8 mouse cellular contexts compared by ENCODE assay signal in the genomic region with DNA sequence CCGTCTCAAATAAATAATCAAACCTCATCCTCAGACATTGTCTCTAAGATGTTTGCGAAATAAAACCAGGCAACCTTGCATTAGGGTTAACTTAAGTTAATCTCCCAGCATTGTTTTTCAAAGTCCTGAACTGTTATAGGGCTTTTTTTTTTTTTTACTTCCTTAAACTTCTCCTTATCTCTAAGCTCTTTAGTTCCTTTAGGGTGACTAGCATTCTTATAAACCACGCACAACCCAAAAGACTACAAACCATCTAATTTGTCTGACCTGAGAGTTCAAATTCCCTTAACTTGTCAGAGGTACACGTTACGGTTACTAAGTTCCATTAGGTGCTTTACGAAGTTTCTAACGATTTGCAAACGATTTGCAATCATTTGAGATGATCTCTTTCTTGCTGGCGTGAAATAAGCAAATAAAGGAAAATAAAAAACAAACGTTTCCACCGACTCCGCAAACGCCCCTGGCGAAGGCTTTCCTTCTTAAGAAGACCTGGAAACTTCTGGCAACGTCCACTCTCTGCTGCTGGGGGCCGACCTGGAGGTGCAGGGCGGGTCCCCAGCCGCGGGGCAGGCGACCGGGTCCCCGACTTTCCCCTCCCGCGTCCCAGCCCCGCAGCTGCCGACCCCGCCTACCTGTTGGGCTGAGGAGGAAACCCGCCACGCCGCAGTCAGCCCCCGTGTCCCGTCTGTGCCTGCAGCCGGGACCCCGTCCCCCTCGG. TPM values are rescaled to one million over a fixed set of nuclear protein-coding genes. Genes with fewer than 3 reads are reported as not detected.
DNase-seq lines count a peak whose midpoint lies in the region; ATAC-seq and TF ChIP-seq lines count a peak whose summit lies in the region.

No protein-coding gene starts in this region.

- H3K4me3 ChIP-seq in embryonic facial prominence, embryonic 12.5 days = peak overlapping the region; percentile 70
- peak overlapping the region; percentile 76 for H3K4me3 ChIP-seq in intestine, postnatal 0 days (ENCODE audit: low read depth, low read length)
- H3K4me3 ChIP-seq in midbrain, embryonic 15.5 days = peak overlapping the region; percentile 95

- H3K27ac ChIP-seq in embryonic facial prominence, embryonic 12.5 days = peak overlapping the region; percentile 85; the same call in 1 of the 2 replicates
- peak overlapping the region; percentile 92 for H3K27ac ChIP-seq in intestine, postnatal 0 days (ENCODE audit: low read depth, low read length)
- peak overlapping the region; percentile 84 for H3K27ac ChIP-seq in midbrain, embryonic 15.5 days

- no peak for ATAC-seq in embryonic facial prominence, embryonic 12.5 days (ENCODE audit: insufficient number of reproducible peaks, insufficient read depth, low FRiP score, low TSS enrichment)
- ATAC-seq in intestine, postnatal 0 days = peak; percentile 57
- no peak for ATAC-seq in midbrain, embryonic 15.5 days (replicated peaks)

- no peaks in the 10 kb centered on the region for H3K27me3 ChIP-seq in embryonic facial prominence, embryonic 12.5 days
- H3K27me3 ChIP-seq in intestine, postnatal 0 days (replicated peaks; ENCODE audit: control insufficient read depth, insufficient read depth, low read length) = no peaks in the 10 kb centered on the region
- no peaks in the 10 kb centered on the region for H3K27me3 ChIP-seq in midbrain, embryonic 15.5 days (replicated peaks)

- H3K9me3 ChIP-seq in embryonic facial prominence, embryonic 12.5 days = no peaks in the 10 kb centered on the region
- no peaks in the 10 kb centered on the region for H3K9me3 ChIP-seq in intestine, postnatal 0 days (ENCODE audit: control insufficient read depth)
- H3K9me3 ChIP-seq in midbrain, embryonic 15.5 days = no peaks in the 10 kb centered on the region

- peak; percentile 53 for DNase-seq in embryo, embryonic 10.5 days (ENCODE audit: low spot score)
- no peak for DNase-seq in embryo, embryonic 11 days
- DNase-seq in 416B (ENCODE audit: low read depth) = peak; percentile 74
- DNase-seq in gastrocnemius, adult 18-20 months (ENCODE audit: low spot score) = no peak
- no peak for DNase-seq in kidney, postnatal 10 days

- H3K36me3 ChIP-seq in embryonic facial prominence, embryonic 12.5 days = no peaks in the 10 kb centered on the region
- H3K36me3 ChIP-seq in intestine, postnatal 0 days (ENCODE audit: control insufficient read depth, insufficient read depth) = no peaks in the 10 kb centered on the region
- H3K36me3 ChIP-seq in midbrain, embryonic 15.5 days (replicated peaks) = no peaks in the 10 kb centered on the region

- TF ChIP-seq CTCF in intestine, postnatal 0 days (IDR thresholded peaks at IDR 0.05; ENCODE audit: low read depth) = no peak

- H3K9ac ChIP-seq in embryonic facial prominence, embryonic 12.5 days = peak overlapping the region; percentile 78
- peak overlapping the region; percentile 84 for H3K9ac ChIP-seq in intestine, postnatal 0 days (ENCODE audit: low read depth, low read length)
- H3K9ac ChIP-seq in midbrain, embryonic 15.5 days = peak overlapping the region; percentile 71

- no peaks in the 10 kb centered on the region for H3K4me1 ChIP-seq in embryonic facial prominence, embryonic 12.5 days
- no peaks in the 10 kb centered on the region for H3K4me1 ChIP-seq in intestine, postnatal 0 days (replicated peaks; ENCODE audit: control insufficient read depth, insufficient read depth, low read length)
- peaks cover 7% of the 10 kb centered on the region for H3K4me1 ChIP-seq in midbrain, embryonic 15.5 days

- WGBS in embryonic facial prominence, embryonic 12.5 days = 2% methylated on average over 31 of the region's 35 CpGs
- under 1% methylated on average over 30 of the region's 35 CpGs for WGBS in intestine, postnatal 0 days
- WGBS in midbrain, embryonic 15.5 days = 2% methylated on average over 34 of the region's 35 CpGs

- peak overlapping the region; percentile 57 for H3K4me2 ChIP-seq in embryonic facial prominence, embryonic 12.5 days (replicated peaks)
- H3K4me2 ChIP-seq in intestine, postnatal 0 days (replicated peaks; ENCODE audit: low read depth) = peak overlapping the region; percentile 68
- H3K4me2 ChIP-seq in midbrain, embryonic 15.5 days = peak overlapping the region; percentile 68

RNA-seq across cellular contexts. Expression of a gene that starts 0.6 kb away (rescaled TPM):
- polyA plus RNA-seq in embryonic facial prominence, embryonic 12.5 days (2016; fragmentation: Nextera tagmentation; extraction: Ambion mirVana) = 13.0 and 13.1 TPM in 2 replicates
- 4.4 and 5.5 TPM in 2 replicates for polyA plus RNA-seq in intestine, postnatal 0 days (2015; fragmentation: Nextera tagmentation; extraction: Ambion mirVana)
- 7.3 and 7.5 TPM in 2 replicates for polyA plus RNA-seq in midbrain, embryonic 15.5 days (2015; fragmentation: Nextera tagmentation; extraction: Ambion mirVana)
- 10 to 100 TPM; 22.7 to 27.2 TPM for total RNA-seq in gastrocnemius, adult 18-20 months (2021)

RNA-seq across cellular contexts. Expression of a gene that starts 35.8 kb away (rescaled TPM):
- 21.1 and 22.1 TPM in 2 replicates for polyA plus RNA-seq in embryonic facial prominence, embryonic 12.5 days (2016; fragmentation: Nextera tagmentation; extraction: Ambion mirVana)
- 28.5 and 31.8 TPM in 2 replicates for polyA plus RNA-seq in intestine, postnatal 0 days (2015; fragmentation: Nextera tagmentation; extraction: Ambion mirVana)
- 19.1 and 19.2 TPM in 2 replicates for polyA plus RNA-seq in midbrain, embryonic 15.5 days (2015; fragmentation: Nextera tagmentation; extraction: Ambion mirVana)
- total RNA-seq in gastrocnemius, adult 18-20 months (2021) = 1 to 10 TPM; 4.6 to 5.0 TPM

RNA-seq across cellular contexts. Expression of a gene that starts 57.4 kb away (rescaled TPM):
- not detected in 2 replicates for polyA plus RNA-seq in embryonic facial prominence, embryonic 12.5 days (2016; fragmentation: Nextera tagmentation; extraction: Ambion mirVana)
- not detected in 2 replicates for polyA plus RNA-seq in intestine, postnatal 0 days (2015; fragmentation: Nextera tagmentation; extraction: Ambion mirVana)
- polyA plus RNA-seq in midbrain, embryonic 15.5 days (2015; fragmentation: Nextera tagmentation; extraction: Ambion mirVana) = not detected in 2 replicates
- not detected for total RNA-seq in gastrocnemius, adult 18-20 months (2021)

Comparison
In these comparisons a context has a peak if more than half of its experiments do, and no peak if none do; other contexts are left out.
1. DNase-seq: peak in embryo, embryonic 10.5 days (single experiment) and 416B (single experiment); none in embryo, embryonic 11 days (single experiment), gastrocnemius, adult 18-20 months (single experiment) and kidney, postnatal 10 days (single experiment).
2. Peak in every context shown above with its lines, with median percentiles within 50 percentile points of each other: H3K27ac ChIP-seq, H3K4me2 ChIP-seq, H3K4me3 ChIP-seq and H3K9ac ChIP-seq.